Mouse (Mus musculus) cerebellum, postnatal 4 days (tissue): ENCODE data around the gene Efna1.

ENCODE experiments used
- DNase-seq, 2 experiments: peaks; one replicate each; pipeline ENCODE4 v3.0.0; 2022; ENCODE audit warnings: low spot score in 2 of 2, mixed read lengths in 1 of 2

Gene Efna1

DNA sequence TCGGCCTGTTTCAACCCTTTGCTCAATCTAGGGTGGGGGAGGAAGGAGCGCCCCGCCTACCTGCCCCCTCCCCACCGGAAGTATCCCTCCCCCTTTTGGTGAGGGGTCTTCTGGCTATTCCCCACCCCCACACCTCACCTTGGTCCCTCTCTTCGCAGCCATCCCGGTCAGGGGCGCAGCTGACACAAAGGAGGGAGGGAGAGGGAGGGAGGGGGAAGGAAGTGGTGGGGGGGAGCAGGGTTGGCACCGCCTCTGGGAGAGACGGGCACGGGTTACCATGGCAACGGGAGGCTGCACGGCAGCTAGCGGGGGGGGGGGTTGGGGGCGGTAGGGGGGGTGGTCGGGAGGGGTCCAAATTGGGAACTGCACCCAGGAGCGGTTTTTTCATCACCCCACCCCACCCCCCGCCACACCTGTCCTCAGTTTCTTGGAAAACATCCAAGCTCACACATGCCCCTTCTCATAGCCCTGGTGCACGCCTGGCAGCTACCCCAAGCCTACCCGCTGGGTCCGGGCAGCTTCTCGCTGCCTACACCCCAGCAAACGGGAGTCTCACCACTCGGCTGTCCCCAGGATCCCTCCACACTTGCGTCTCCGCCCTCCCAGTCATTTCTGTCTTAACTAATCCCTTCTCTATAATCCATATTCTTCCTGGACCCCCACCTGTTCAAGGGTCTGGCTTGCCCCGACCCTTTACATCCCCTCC is 35.8 kb downstream of the Efna1 start:
- DNase-seq = peak; percentile 61 to 83

DNA sequence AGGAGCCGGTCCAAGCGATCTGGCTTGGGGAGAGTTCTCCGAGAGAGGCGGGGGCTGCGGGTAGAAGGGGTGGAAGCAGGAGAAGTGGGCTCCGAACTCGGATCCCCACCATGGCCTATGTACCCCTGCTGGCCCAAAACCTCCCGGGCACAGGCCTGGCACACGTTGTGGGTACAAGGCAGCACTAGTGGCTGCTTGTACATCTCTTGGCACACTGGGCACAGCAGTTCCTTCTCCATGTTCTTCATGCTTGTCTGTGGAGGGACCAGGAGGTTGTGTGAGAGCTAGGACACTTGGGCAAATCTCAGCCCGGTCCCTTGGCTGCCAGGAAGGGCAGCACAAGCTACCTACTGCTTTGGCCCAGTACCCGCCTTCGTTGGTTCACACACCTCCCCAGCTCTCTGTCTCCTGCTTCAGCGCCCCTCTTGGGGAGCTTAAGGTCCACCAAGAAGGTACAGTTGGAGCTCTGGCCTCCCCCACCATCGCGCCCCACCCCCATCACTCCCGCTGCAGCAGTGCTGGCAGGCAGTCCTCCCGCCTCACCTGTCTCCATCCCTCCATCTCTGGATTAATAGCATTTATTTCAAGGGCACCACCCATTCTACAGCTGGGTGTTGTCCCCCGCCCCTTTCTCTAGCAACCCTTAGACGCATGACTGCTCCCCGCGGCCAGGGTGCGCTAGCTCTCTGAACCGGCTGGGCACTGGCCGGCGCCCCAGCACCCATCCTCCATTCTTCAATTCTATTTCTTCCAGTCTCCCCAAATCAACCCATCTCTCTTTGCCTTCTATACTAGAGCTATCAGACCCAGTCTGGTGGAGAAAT is 36.6 kb downstream of the Efna1 start:
- peak in 1 of 2 experiments; percentile 42 for DNase-seq

DNA sequence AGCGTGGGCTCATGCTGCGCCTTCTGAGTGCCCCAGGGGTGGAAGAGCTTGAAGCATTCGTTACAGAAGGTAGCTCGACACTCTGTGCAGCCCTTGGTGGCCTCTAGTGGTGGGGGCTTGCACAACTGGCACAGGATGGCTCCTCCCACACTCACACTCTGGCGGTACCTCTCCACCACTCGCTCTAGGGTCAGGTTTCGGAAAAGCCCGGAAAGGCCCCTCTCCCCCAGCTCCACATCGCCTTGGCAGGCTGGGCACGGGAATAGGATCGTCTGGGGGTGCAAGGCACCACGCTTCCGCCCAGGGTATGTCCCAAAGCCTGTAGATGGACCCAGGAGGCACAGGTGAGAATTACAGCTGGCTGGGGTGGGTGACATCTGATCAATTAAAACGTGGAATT is 37.3 kb downstream of the Efna1 start:
- DNase-seq = no peak

DNA sequence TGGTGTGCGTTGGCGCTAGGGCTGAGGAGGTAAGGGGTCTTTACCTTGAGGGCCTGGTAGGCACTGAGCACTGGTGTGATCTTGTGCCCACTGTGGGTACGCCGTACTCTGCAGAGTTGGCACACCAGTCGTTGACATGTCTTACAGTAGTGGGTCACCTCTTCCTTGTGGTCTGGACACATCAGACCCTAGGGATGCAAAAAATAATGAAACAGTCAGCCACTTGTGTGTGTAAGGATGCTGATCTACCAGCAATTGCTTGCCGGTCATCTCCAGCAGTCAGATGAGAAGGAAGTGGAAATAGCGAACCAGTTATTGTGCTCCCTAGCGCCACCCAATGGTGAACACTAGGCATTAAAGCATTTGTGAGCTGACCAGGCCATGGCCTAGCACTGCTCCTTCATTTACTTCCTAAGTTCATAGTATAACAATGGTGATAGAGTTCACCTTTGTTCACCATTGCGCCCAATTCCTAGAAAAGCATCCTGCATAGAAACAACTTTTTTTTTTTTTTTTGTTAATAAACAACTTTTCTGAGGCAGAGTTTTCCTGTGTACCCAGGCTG is 38.5 kb downstream of the Efna1 start:
- peak in 1 of 2 experiments; percentile 75 for DNase-seq

DNA sequence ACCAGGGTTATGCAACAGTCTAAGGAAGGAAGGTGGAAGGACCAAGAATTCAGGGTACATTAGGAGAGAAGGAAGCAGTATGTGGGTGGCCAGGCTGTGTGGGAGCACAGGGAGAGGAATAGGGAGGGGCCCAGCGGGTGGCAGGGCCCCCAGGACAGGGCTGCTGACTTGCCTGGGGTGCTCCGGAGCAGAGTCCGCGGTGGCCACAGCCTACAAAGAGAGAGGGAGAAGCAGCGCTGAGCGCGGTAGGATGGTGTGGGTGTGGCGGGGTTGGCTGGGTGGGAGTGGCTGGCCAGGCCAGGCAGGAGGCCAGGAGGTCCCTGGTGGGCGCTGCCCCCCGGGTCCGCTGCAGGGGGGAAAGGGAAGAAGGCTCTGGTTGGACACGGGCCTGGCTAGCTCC is 42.4 kb downstream of the Efna1 start:
- no peak for DNase-seq

DNA sequence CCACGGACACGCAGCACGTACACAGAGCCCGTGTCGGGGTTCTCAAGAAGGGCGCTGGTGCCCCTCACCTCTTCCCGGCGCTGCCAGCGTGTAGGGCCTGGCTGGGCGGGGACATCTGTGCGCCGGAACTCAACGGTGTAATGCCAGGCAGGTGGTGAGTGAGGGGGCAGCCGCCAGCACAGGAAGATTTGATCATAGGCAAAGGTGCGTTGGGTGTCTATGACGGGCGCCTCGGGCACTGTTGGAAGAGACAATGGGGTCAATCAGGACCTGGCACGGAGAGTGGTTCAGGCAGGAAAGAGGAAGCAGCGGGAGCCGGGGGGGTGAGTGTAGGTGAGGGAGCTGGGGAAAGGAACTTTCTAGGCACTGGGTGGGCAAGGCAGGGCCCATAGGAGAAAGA is 43.3 kb downstream of the Efna1 start:
- no peak for DNase-seq

DNA sequence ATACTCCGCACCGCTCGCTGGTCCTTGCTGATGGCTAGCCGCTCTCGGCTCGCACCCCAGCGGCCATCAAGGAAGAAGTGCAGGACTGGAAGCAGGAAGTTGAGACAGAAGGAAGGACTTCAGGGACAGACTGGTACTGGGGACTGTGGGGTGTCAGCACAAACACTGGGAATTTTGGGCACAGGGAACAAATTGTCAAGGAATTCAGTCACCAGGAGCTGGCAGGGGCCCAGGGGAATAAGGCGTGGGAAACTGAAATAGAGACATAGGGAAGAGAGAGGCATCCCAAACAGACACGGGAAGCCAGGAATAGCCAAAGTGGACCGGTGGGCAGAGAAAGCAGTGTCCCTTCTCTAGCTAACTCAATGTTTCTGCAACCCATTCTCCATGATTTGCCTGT is 44.4 kb downstream of the Efna1 start:
- DNase-seq = no peak

DNA sequence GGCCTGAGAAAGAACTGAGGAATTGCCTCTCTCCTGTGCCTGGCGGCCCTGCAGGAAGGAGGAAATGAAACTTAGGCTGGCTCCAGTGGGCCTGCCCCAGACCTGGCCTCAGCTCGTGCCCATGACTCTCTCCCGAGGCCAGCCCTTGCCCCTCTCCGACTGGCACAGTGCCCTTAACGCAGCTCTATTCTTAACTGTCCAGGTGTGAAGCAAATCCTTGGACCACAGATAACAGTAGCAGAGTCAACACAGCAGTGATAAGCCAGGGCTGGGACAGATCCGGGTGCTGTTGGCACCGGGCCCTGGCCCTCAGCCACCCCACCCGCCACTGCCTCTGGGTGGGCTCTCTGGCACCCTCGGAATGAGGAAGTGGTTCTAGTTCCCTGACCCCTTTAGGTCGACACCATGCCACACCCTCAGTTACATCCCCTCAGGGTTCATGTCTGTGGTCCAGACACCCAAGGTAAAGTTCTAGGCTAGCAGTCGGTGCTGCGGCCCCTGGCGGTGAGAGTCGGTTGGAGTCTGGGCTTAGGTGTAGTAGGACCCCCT is 47.3 kb downstream of the Efna1 start:
- DNase-seq = no peak

DNA sequence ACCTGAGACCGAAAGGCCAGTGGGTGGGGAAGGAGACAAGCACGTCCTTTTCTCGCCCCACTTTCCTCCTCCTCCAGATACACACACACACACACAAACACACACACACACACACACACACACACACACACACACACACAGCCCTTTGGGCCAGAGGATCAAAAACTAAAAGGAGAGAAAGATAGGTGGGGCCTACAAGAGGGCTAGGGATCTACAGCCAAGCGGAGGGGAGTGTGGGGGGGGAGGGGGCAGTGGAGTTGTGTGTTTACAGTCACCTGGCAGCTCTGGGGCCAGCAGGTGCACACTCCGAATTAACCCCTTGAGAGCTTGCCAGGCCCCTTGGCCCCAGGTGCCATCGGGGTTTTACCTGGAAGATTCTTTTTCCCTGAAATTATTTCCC is 48.3 kb downstream of the Efna1 start:
- no peak for DNase-seq

DNA sequence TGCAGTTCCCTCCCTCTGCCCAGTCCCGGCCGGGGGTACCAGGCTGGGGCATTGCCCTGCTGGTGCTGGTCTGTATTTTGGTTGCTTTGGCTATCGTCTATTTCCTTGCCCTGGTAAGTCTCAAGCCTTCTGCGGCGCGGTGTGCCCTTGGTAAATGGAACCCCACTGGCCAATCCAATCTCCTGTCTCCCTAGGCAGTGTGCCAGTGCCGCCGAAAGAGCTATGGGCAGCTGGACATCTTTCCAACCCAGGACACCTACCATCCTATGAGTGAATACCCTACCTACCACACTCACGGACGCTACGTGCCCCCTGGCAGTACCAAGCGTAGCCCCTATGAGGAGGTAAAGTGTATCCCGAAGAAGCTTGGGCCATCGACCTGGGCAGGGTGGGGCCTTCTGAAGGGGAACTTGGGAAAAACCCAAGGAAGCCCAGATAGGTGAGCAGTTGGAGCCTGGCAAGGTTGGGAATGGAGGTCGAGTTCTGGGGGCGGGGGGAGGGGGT is 49.1 kb downstream of the Efna1 start:
- DNase-seq = no peak

DNA sequence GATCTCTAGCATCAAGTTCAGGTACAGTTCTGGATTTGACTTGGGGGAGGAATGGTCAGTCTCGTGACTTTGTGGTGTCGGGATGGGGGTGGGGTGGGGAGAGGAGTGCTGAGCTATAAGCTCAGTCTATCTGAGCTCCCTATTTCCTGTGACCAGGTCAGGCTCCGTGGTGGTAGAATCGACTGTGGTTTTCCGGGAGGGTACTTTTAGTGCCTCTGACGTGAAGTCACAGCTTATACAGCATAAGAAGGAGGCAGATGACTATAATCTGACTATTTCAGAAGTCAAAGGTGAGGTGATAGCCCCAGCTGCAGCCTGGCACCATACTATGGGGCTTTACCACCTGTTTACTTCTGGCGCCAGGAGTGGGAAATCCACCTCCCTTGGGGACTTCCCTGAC is 49.6 kb downstream of the Efna1 start:
- DNase-seq = no peak

DNA sequence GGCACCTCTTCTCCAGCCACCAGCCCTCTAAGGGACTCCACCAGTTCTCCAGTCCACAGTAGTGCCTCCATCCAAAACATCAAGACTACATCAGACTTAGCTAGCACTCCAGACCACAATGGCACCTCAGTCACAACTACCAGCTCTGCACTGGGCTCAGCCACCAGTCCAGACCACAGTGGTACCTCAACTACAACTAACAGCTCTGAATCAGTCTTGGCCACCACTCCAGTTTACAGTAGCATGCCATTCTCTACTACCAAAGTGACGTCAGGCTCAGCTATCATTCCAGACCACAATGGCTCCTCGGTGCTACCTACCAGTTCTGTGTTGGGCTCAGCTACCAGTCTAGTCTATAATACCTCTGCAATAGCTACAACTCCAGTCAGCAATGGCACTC is 50.4 kb downstream of the Efna1 start:
- no peak for DNase-seq

DNA sequence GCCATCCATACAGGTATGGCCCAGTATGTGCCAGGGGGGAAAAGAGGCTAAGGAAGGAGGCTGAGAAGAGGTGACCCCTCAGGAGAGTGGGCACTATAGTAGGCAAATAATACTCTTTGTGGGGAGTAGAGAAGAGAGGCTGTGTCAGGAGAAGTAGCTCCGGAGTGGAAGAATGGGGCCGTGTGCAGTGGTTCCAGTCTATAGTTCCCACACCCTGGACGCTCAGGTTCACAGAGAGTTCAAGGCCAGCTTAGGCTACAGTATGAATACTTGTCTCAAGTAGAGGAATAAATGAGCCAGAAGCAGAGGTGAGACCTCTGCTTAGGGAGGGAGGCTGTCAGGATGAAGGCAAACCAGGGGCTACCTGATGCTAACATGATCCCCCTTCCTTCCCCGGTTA is 51.7 kb downstream of the Efna1 start:
- no peak for DNase-seq

DNA sequence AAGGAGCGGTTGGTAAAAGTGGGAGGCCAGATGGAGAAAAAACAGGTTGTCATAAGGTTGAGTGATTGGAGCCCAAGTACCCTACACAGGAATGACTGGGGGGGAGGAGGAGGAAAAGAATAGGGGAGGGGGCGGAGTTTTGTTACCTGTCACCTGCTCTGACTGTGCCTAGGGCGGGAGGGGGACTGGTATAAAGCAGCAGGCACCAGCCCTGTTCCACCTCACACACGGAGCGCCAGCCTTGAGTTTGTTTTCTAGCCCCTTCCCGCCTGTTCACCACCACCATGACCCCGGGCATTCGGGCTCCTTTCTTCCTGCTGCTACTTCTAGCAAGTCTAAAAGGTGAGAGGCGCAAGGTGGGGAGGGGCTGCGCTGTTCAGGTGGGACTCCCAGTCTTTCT is 52.1 kb downstream of the Efna1 start, which contains the start of gene Muc1:
Gene Muc1 (plus strand): TSS at position 222 of the 400 bp plus-strand sequence.
- DNase-seq = no peak

DNA sequence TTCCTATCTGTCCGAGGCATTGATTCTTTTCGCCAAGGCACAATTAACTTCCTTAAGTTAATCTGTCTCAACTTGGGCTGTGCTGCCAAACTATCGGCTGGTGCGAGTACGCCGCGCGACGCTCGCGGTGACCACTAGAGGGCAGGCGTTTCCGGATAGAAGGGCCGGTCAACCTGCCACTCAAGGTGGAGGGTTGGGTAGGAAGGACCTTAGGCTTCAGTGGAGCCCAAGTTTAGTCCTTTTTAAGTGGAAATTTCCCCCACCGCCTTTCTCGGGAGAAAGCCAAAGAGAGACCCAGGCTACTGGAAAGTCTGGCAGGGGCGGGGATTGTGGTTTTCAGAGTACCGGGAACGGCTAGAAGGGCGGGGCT is 52.8 kb downstream of the Efna1 start:
- peak; percentile 77 to 91 for DNase-seq

DNA sequence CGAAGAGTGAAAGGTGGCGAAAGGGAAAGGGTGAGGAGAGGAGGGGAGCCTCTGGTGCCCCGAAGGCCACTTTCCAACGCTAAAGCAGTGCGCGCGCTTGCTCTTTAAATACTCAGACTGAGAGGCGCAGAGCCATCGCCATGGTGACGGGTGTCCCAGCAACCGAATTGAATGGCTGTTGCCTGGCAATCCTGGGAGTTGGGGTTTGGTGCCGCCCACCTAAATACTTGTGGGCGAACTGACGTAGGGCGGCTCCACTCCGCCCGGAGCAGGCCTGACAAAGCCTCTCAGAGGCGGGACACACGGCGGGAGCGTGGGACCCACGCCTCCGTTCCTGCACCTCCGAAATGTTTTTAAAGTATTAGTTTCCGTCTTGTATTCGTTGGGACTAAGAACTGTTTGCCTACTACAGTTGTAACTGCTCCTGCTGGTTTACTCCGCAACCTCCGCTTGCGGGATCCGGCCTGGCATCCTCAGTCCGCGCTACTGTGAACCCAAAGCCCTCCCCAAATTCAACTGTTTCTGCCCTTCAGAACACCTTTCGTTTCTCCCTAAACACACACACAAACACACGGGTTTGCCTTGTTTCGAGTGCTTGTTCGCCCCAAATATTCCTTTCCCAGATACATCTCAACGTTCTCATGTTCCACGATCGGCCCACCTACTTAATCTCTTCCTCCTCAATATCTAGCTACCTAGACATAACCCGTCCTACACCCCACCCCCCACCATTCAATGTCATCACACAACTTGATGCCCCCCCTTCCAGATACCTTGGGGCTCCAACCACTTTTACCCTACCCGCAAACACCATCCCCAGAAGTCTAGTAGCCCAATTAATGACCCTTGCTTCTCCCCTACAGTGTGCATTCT is 53.4 kb downstream of the Efna1 start:
- DNase-seq = peak; percentile 70 to 80

DNA sequence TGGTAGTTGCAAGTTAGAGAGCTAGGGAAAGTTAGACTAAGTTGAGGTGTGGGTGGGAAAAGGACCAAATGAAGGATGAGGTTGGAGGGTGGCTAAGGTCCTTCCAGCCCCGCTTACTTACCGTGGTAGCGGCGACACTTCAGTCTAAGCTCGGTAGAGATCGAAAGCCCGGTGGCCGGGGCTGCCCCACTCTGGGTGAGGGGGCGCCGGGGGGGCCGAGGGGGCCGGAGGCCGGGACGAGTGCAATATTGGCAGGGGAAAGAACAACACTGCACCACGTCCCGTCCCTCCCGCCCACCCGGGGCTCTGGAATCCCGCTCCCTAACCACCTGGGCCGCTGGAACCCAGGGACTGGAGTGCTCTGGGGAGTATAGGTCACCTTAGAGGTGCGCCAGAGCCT is 54.0 kb downstream of the Efna1 start, which contains the start of gene Mtx1:
Gene Mtx1 (minus strand): TSS at position 189 of the 400 bp plus-strand sequence.
- no peak for DNase-seq

DNA sequence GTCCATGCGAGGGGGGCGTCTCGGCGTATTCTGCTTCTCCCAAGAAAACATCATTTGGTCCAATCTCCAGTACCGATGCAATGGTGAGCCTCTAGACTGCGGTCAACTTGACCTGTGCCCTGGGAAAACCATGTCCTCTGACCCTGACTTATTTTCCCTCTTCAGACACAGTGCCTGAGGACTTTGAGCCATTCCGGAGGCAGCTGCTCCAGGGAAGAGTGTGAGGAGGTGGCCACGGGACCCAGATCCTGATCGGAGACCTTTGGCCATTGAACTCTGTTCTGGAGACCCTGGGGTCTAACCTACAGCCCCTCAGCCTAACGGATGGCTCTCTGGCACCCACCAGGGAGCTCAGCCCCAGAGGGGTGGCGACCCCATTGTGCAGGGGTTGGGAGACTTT is 54.6 kb downstream of the Efna1 start:
- DNase-seq = no peak

DNA sequence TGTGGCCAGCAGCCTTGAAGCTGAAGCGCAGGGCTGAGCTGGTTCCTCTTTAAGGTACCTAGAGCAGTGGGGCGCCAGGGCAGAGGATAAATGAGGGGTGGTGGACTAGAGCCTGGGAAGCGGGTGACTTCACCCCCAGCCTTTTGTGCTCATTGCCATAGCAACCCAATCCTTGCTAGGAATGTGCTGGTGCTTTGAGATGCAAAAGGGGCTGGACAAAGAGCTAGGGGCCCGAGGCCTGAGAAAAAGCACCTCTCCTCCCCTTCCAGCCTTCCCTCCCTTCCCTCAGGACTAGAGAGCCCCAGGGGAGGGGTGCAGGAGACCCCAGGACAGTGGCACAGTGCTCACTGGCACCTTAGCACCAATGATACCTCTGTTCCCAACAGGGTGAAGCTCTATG is 55.0 kb downstream of the Efna1 start:
- no peak for DNase-seq

DNA sequence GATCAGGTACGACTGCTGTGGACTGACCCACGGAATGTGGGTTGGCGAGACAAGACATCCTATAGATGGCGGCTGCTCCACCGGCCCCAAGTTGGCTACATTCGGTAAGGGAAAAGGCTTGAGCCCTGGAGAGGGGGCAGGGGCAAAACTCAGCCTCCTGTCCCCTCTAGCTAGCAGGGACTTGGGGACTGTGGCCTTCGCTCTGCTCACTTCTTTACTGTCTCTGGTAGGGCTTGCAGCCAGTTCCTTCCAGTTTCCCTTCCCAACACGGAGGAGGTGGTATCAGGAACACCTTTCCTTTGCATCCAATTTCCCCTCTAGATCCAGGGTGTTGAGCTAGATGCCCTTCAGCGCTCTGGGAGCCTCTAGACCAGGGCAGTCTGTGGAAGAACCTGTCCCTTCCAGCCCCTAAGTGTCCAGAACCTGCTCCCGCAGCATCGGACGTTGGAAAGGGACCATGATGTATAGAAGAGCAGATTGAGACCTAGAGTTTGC is 55.6 kb downstream of the Efna1 start:
- DNase-seq = no peak

DNA sequence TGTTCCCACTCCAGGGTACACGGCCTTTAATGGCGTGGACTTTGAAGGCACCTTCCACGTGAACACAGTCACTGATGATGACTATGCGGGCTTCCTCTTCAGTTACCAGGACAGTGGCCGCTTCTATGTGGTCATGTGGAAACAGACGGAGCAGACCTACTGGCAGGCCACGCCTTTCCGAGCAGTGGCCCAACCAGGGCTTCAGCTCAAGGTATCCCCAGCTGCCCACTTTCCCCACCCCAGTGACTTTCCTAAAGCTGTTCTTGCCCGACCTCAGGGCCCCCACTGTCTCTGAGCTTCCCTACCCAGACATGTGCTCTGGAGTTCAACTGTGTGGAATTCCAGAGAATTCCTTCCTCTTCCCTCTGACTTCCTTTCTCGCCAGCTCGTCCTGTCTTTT is 56.1 kb downstream of the Efna1 start:
- no peak for DNase-seq
